Mouse (Mus musculus): Measurements from ENCODE around the gene Rbp1. TPM values are rescaled to one million over a fixed set of nuclear protein-coding genes. Genes with fewer than 3 reads are reported as not detected.
A peak's percentile ranks its signal among the peaks of the same experiment; 100 is the strongest.

Rbp1 gene
- polyA plus RNA-seq, 1 experiment from 2014 or later = 81.3 TPM

GRCm38 (mm10) chr9:98430528-98430927, 7.8 kb downstream of the Rbp1 start:
- 20% methylated on average over 3 of the region's 3 CpGs for WGBS
- no peak for ATAC-seq (ENCODE audit: insufficient read depth, low FRiP score)
- Histone ChIP-seq H3K27ac (ENCODE audit: low read length) (peak overlapping the region; percentile 69), H3K36me3 (ENCODE audit: control insufficient read depth, insufficient read depth, low read length) (no peaks in the 10 kb centered on the region), H3K27me3 (ENCODE audit: control insufficient read depth, insufficient read depth, low read length) (no peaks in the 10 kb centered on the region), H3K4me2 (ENCODE audit: low read depth, low read length) (no peak overlapping the region), H3K9ac (ENCODE audit: low read length) (no peak overlapping the region), H3K4me1 (ENCODE audit: control insufficient read depth, insufficient read depth, low read length) (peaks cover 74% of the 10 kb centered on the region), H3K9me3 (replicated peaks; ENCODE audit: control insufficient read depth, low read length) (no peaks in the 10 kb centered on the region), H3K4me3 (replicated peaks; ENCODE audit: low read length) (no peak overlapping the region)

- Histone ChIP-seq H3K4me2 (ENCODE audit: low read depth, low read length) (0 out of 2 replicates have a peak overlapping the region, but pooled peaks have one; percentile 19), H3K36me3 (ENCODE audit: control insufficient read depth, insufficient read depth, low read length) (no peaks in the 10 kb centered on the region), H3K27ac (ENCODE audit: low read length) (peak overlapping the region; percentile 88), H3K27me3 (ENCODE audit: control insufficient read depth, insufficient read depth, low read length) (no peaks in the 10 kb centered on the region), H3K4me3 (replicated peaks; ENCODE audit: low read length) (no peak overlapping the region), H3K4me1 (ENCODE audit: control insufficient read depth, insufficient read depth, low read length) (peaks cover 53% of the 10 kb centered on the region), H3K9ac (ENCODE audit: low read length) (peak overlapping the region; percentile 0; the same call in 1 of the 2 replicates), H3K9me3 (replicated peaks; ENCODE audit: control insufficient read depth, low read length) (no peaks in the 10 kb centered on the region)
- 79% methylated on average over 2 of the region's 2 CpGs for WGBS
- peak; percentile 48; the same call in 1 of the 2 replicates for ATAC-seq (ENCODE audit: insufficient read depth, low FRiP score)
Observed at GRCm38 (mm10) chr9:98433021-98433420, 10.3 kb downstream of the Rbp1 start.

- no peak overlapping the region for H3K4me3 ChIP-seq (replicated peaks; ENCODE audit: low read length)
- no peak for ATAC-seq (ENCODE audit: insufficient read depth, low FRiP score)
- H3K36me3 ChIP-seq (ENCODE audit: control insufficient read depth, insufficient read depth, low read length) = no peaks in the 10 kb centered on the region
- H3K9me3 ChIP-seq (replicated peaks; ENCODE audit: control insufficient read depth, low read length) = no peaks in the 10 kb centered on the region
- H3K4me1 ChIP-seq (ENCODE audit: control insufficient read depth, insufficient read depth, low read length) = peaks cover 46% of the 10 kb centered on the region
- peak overlapping the region; percentile 31; the same call in 1 of the 2 replicates for H3K9ac ChIP-seq (ENCODE audit: low read length)
- H3K27ac ChIP-seq (ENCODE audit: low read length) = peak overlapping the region; percentile 88
- WGBS = 33% methylated on average over 4 of the region's 4 CpGs
- no peak overlapping the region for H3K4me2 ChIP-seq (ENCODE audit: low read depth, low read length)
- H3K27me3 ChIP-seq (ENCODE audit: control insufficient read depth, insufficient read depth, low read length) = no peaks in the 10 kb centered on the region
Observed at GRCm38 (mm10) chr9:98433956-98434588, 11.3 kb downstream of the Rbp1 start.

- Histone ChIP-seq H3K9me3 (replicated peaks; ENCODE audit: control insufficient read depth, low read length) (no peaks in the 10 kb centered on the region), H3K36me3 (ENCODE audit: control insufficient read depth, insufficient read depth, low read length) (no peaks in the 10 kb centered on the region), H3K4me2 (ENCODE audit: low read depth, low read length) (no peak overlapping the region), H3K27ac (ENCODE audit: low read length) (no peak overlapping the region), H3K9ac (ENCODE audit: low read length) (no peak overlapping the region), H3K27me3 (ENCODE audit: control insufficient read depth, insufficient read depth, low read length) (no peaks in the 10 kb centered on the region), H3K4me3 (replicated peaks; ENCODE audit: low read length) (no peak overlapping the region), H3K4me1 (ENCODE audit: control insufficient read depth, insufficient read depth, low read length) (peaks cover 21% of the 10 kb centered on the region; the same call in 1 of the 2 replicates)
- no peak for ATAC-seq (ENCODE audit: insufficient read depth, low FRiP score)
- 72% methylated on average over 4 of the region's 4 CpGs for WGBS
Observed at GRCm38 (mm10) chr9:98437819-98438218, 15.1 kb downstream of the Rbp1 start.

- 65% methylated on average over 3 of the region's 3 CpGs for WGBS
Observed at GRCm38 (mm10) chr9:98439091-98439490, 16.3 kb downstream of the Rbp1 start.

GRCm38 (mm10) chr9:98442638-98443037, 19.9 kb downstream of the Rbp1 start:
- H3K27me3 ChIP-seq (ENCODE audit: control insufficient read depth, insufficient read depth, low read length) = no peaks in the 10 kb centered on the region
- no peaks in the 10 kb centered on the region for H3K9me3 ChIP-seq (replicated peaks; ENCODE audit: control insufficient read depth, low read length)
- 0 out of 2 replicates have a peak, but pooled peaks cover 3% of the 10 kb centered on the region for H3K4me1 ChIP-seq (ENCODE audit: control insufficient read depth, insufficient read depth, low read length)
- H3K4me2 ChIP-seq (ENCODE audit: low read depth, low read length) = no peak overlapping the region
- H3K27ac ChIP-seq (ENCODE audit: low read length) = no peak overlapping the region
- no peak for ATAC-seq (ENCODE audit: insufficient read depth, low FRiP score)
- H3K36me3 ChIP-seq (ENCODE audit: control insufficient read depth, insufficient read depth, low read length) = no peaks in the 10 kb centered on the region
- H3K9ac ChIP-seq (ENCODE audit: low read length) = no peak overlapping the region
- H3K4me3 ChIP-seq (replicated peaks; ENCODE audit: low read length) = no peak overlapping the region
- 54% methylated on average over 5 of the region's 5 CpGs for WGBS

More at GRCm38 (mm10) chr9:98439091-98439490, 16.3 kb downstream of the Rbp1 start:
- Histone ChIP-seq H3K27me3 (ENCODE audit: control insufficient read depth, insufficient read depth, low read length) (no peaks in the 10 kb centered on the region), H3K27ac (ENCODE audit: low read length) (no peak overlapping the region), H3K9ac (ENCODE audit: low read length) (no peak overlapping the region), H3K9me3 (replicated peaks; ENCODE audit: control insufficient read depth, low read length) (no peaks in the 10 kb centered on the region), H3K4me1 (ENCODE audit: control insufficient read depth, insufficient read depth, low read length) (peaks cover 12% of the 10 kb centered on the region; the same call in 1 of the 2 replicates), H3K4me3 (replicated peaks; ENCODE audit: low read length) (no peak overlapping the region), H3K4me2 (ENCODE audit: low read depth, low read length) (no peak overlapping the region), H3K36me3 (ENCODE audit: control insufficient read depth, insufficient read depth, low read length) (no peaks in the 10 kb centered on the region)
- ATAC-seq (ENCODE audit: insufficient read depth, low FRiP score) = no peak

GRCm38 (mm10) chr9:98445359-98446149, 22.8 kb downstream of the Rbp1 start:
- no peak overlapping the region for H3K4me2 ChIP-seq (ENCODE audit: low read depth, low read length)
- no peak overlapping the region for H3K4me3 ChIP-seq (replicated peaks; ENCODE audit: low read length)
- H3K9ac ChIP-seq (ENCODE audit: low read length) = no peak overlapping the region
- 81% methylated on average over 9 of the region's 9 CpGs for whole genome bisulfite sequencing
- no peaks in the 10 kb centered on the region for H3K36me3 ChIP-seq (ENCODE audit: control insufficient read depth, insufficient read depth, low read length)
- H3K27me3 ChIP-seq (ENCODE audit: control insufficient read depth, insufficient read depth, low read length) = no peaks in the 10 kb centered on the region
- ATAC-seq (ENCODE audit: insufficient read depth, low FRiP score) = peak; percentile 28; the same call in 1 of the 2 replicates
- H3K4me1 ChIP-seq (ENCODE audit: control insufficient read depth, insufficient read depth, low read length) = no peaks in the 10 kb centered on the region
- peak overlapping the region; percentile 38; the same call in 1 of the 2 replicates for H3K27ac ChIP-seq (ENCODE audit: low read length)
- H3K9me3 ChIP-seq (replicated peaks; ENCODE audit: control insufficient read depth, low read length) = no peaks in the 10 kb centered on the region

GRCm38 (mm10) chr9:98450976-98451375, 28.2 kb downstream of the Rbp1 start:
- no peak for ATAC-seq (ENCODE audit: insufficient read depth, low FRiP score)
- WGBS = 75% methylated on average over 1 of the region's 1 CpGs
- no peak overlapping the region for H3K9ac ChIP-seq (ENCODE audit: low read length)
- peaks cover 3% of the 10 kb centered on the region; the same call in 1 of the 2 replicates for H3K9me3 ChIP-seq (replicated peaks; ENCODE audit: control insufficient read depth, low read length)
- H3K4me2 ChIP-seq (ENCODE audit: low read depth, low read length) = no peak overlapping the region
- no peaks in the 10 kb centered on the region for H3K4me1 ChIP-seq (ENCODE audit: control insufficient read depth, insufficient read depth, low read length)
- no peak overlapping the region for H3K4me3 ChIP-seq (replicated peaks; ENCODE audit: low read length)
- no peaks in the 10 kb centered on the region for H3K36me3 ChIP-seq (ENCODE audit: control insufficient read depth, insufficient read depth, low read length)
- H3K27ac ChIP-seq (ENCODE audit: low read length) = no peak overlapping the region
- H3K27me3 ChIP-seq (ENCODE audit: control insufficient read depth, insufficient read depth, low read length) = no peaks in the 10 kb centered on the region

- no peak overlapping the region for H3K9ac ChIP-seq (ENCODE audit: low read length)
- H3K4me1 ChIP-seq (ENCODE audit: control insufficient read depth, insufficient read depth, low read length) = no peaks in the 10 kb centered on the region
- H3K9me3 ChIP-seq (replicated peaks; ENCODE audit: control insufficient read depth, low read length) = no peaks in the 10 kb centered on the region
- H3K4me2 ChIP-seq (ENCODE audit: low read depth, low read length) = no peak overlapping the region
- ATAC-seq (ENCODE audit: insufficient read depth, low FRiP score) = peak; percentile 90
- H3K27ac ChIP-seq (ENCODE audit: low read length) = peak overlapping the region; percentile 55; the same call in 1 of the 2 replicates
- WGBS = 38% methylated on average over 2 of the region's 2 CpGs
- H3K4me3 ChIP-seq (replicated peaks; ENCODE audit: low read length) = no peak overlapping the region
- H3K27me3 ChIP-seq (ENCODE audit: control insufficient read depth, insufficient read depth, low read length) = no peaks in the 10 kb centered on the region
- no peaks in the 10 kb centered on the region for H3K36me3 ChIP-seq (ENCODE audit: control insufficient read depth, insufficient read depth, low read length)
Observed at GRCm38 (mm10) chr9:98466709-98467108, 43.9 kb downstream of the Rbp1 start.

Measured in stomach, embryonic 16.5 days (tissue).